Mouse (Mus musculus) C2C12 (cell line): ENCODE data around the gene Pdzd2.

ENCODE experiments used
- CEBPB ChIP-seq: IDR thresholded peaks from one replicate; pipeline ENCODE4 v1.6.1; 2011; ENCODE audit warnings: low read depth, mild to moderate bottlenecking, control low read depth, moderate library complexity
- CTCF ChIP-seq: IDR thresholded peaks from one replicate; pipeline ENCODE4 v1.5.1; 2011; ENCODE audit not compliant: control insufficient read depth, insufficient read depth, insufficient read length
- USF1 ChIP-seq: IDR thresholded peaks from one replicate; pipeline ENCODE4 v1.6.1; 2011; ENCODE audit warnings: low read depth, mild to moderate bottlenecking, control low read depth, moderate library complexity

- TF ChIP-seq CTCF (no peak), USF1 (no peak), CEBPB (no peak)
Observed at GRCm38 (mm10) chr15:12608090-12608489, 131.6 kb downstream of the Pdzd2 start.
